Mouse (Mus musculus): ENCODE data around the gene Dgkg. TPM values are rescaled to one million over a fixed set of nuclear protein-coding genes. Genes with fewer than 3 reads are reported as not detected.
A peak's percentile ranks its signal among the peaks of the same experiment; 100 is the strongest.

Gene Dgkg
- polyA plus RNA-seq, 1 experiment from 2014 or later: 0.51 TPM

GRCm38 (mm10) chr16:22655223-22655622 lies 1.8 kb downstream of the Dgkg start:
- H3K9me3 ChIP-seq (ENCODE audit: control insufficient read depth, low read length): no peaks in the 10 kb centered on the region
- H3K27ac ChIP-seq (ENCODE audit: low read depth, low read length): no peak overlapping the region
- no peaks in the 10 kb centered on the region for H3K36me3 ChIP-seq (ENCODE audit: control insufficient read depth, insufficient read depth, low read length)
- no peak overlapping the region for H3K4me3 ChIP-seq (ENCODE audit: low read length)
- H3K9ac ChIP-seq (ENCODE audit: low read depth, low read length): no peak overlapping the region
- ATAC-seq (ENCODE audit: low FRiP score, low TSS enrichment): no peak
- no peak overlapping the region for H3K4me2 ChIP-seq (replicated peaks; ENCODE audit: low read depth, low read length)
- WGBS: 64% methylated on average over 5 of the region's 5 CpGs
- peaks cover 30% of the 10 kb centered on the region for H3K27me3 ChIP-seq (ENCODE audit: control insufficient read depth, insufficient read depth, low read length)
- H3K4me1 ChIP-seq (ENCODE audit: control insufficient read depth, insufficient read depth, low read length): no peaks in the 10 kb centered on the region

DNA sequence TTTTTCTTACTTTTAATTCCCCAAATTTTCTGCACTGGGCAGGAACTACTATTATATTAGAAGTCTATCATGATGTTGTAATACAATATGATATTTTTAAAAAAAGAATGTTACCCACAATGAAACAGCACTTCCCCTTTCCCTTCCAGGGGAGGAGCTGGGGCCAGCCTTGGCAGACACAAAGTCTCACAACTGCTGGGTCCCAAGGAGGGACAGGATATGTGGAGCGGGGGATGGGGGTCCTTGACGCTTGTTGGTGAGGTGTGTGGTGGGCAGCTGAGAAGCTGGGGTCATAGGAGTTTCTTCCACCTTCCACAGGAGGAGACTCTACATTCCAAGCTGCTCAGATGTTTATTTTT lies 2.6 kb downstream of the Dgkg start:
- peaks cover 30% of the 10 kb centered on the region for H3K27me3 ChIP-seq (ENCODE audit: control insufficient read depth, insufficient read depth, low read length)
- no peak overlapping the region for H3K4me2 ChIP-seq (replicated peaks; ENCODE audit: low read depth, low read length)
- ATAC-seq (ENCODE audit: low FRiP score, low TSS enrichment): no peak
- 48% methylated on average over 2 of the region's 2 CpGs for WGBS
- H3K9me3 ChIP-seq (ENCODE audit: control insufficient read depth, low read length): no peaks in the 10 kb centered on the region
- H3K4me3 ChIP-seq (ENCODE audit: low read length): no peak overlapping the region
- no peak overlapping the region for H3K27ac ChIP-seq (ENCODE audit: low read depth, low read length)
- H3K4me1 ChIP-seq (ENCODE audit: control insufficient read depth, insufficient read depth, low read length): no peaks in the 10 kb centered on the region
- H3K9ac ChIP-seq (ENCODE audit: low read depth, low read length): no peak overlapping the region
- no peaks in the 10 kb centered on the region for H3K36me3 ChIP-seq (ENCODE audit: control insufficient read depth, insufficient read depth, low read length)

DNA sequence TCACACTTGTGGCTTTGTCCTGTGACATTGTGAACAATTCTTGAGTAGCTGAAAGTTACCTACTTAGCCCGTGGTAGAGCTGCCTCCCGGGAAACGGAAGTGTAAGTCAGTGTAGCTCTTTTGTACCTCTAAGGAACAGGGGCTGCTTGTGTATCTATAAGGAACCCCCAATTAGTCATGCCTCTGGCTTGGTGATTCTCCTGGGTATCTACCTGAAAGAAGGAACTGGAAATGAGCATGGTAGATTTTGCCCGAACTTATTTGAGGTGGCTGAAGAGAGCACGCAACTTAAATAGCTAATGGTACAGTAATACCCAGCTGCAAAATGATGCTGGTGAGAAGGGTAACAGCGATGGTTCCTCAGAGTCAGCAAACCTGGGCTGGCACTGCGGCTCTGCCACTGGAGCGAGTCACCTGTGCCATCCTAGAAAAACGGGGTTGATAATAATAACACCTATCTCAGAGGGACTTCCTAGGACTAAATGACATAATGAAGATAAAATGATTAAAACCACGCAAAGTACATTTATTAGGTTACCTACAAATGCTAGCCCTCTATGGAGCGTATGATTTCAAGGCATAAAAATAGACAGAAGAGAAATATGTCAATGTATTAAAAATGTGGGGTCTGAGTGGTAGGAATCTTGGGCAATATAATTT lies 3.1 kb downstream of the Dgkg start:
- no peak for ATAC-seq (ENCODE audit: low FRiP score, low TSS enrichment)
- Histone ChIP-seq H3K4me3 (ENCODE audit: low read length) (no peak overlapping the region), H3K9me3 (ENCODE audit: control insufficient read depth, low read length) (no peaks in the 10 kb centered on the region), H3K27me3 (ENCODE audit: control insufficient read depth, insufficient read depth, low read length) (peaks cover 29% of the 10 kb centered on the region), H3K9ac (ENCODE audit: low read depth, low read length) (no peak overlapping the region), H3K27ac (ENCODE audit: low read depth, low read length) (no peak overlapping the region), H3K4me1 (ENCODE audit: control insufficient read depth, insufficient read depth, low read length) (no peaks in the 10 kb centered on the region), H3K36me3 (ENCODE audit: control insufficient read depth, insufficient read depth, low read length) (no peaks in the 10 kb centered on the region), H3K4me2 (replicated peaks; ENCODE audit: low read depth, low read length) (no peak overlapping the region)
- 90% methylated on average over 11 of the region's 11 CpGs for WGBS

- Histone ChIP-seq H3K4me3 (ENCODE audit: low read length) (no peak overlapping the region), H3K36me3 (ENCODE audit: control insufficient read depth, insufficient read depth, low read length) (no peaks in the 10 kb centered on the region), H3K27me3 (ENCODE audit: control insufficient read depth, insufficient read depth, low read length) (peaks cover 8% of the 10 kb centered on the region), H3K9ac (ENCODE audit: low read depth, low read length) (no peak overlapping the region), H3K4me2 (replicated peaks; ENCODE audit: low read depth, low read length) (no peak overlapping the region), H3K4me1 (ENCODE audit: control insufficient read depth, insufficient read depth, low read length) (no peaks in the 10 kb centered on the region), H3K27ac (ENCODE audit: low read depth, low read length) (no peak overlapping the region), H3K9me3 (ENCODE audit: control insufficient read depth, low read length) (no peaks in the 10 kb centered on the region)
- WGBS: 83% methylated on average over 3 of the region's 3 CpGs
- no peak for ATAC-seq (ENCODE audit: low FRiP score, low TSS enrichment)
Measured at GRCm38 (mm10) chr16:22651244-22651643, 5.8 kb downstream of the Dgkg start.

- 88% methylated on average over 1 of the region's 1 CpGs for WGBS
- Histone ChIP-seq H3K27ac (ENCODE audit: low read depth, low read length) (no peak overlapping the region), H3K36me3 (ENCODE audit: control insufficient read depth, insufficient read depth, low read length) (no peaks in the 10 kb centered on the region), H3K4me1 (ENCODE audit: control insufficient read depth, insufficient read depth, low read length) (no peaks in the 10 kb centered on the region), H3K9me3 (ENCODE audit: control insufficient read depth, low read length) (no peaks in the 10 kb centered on the region), H3K4me3 (ENCODE audit: low read length) (no peak overlapping the region), H3K9ac (ENCODE audit: low read depth, low read length) (no peak overlapping the region), H3K27me3 (ENCODE audit: control insufficient read depth, insufficient read depth, low read length) (no peaks in the 10 kb centered on the region), H3K4me2 (replicated peaks; ENCODE audit: low read depth, low read length) (no peak overlapping the region)
- ATAC-seq (ENCODE audit: low FRiP score, low TSS enrichment): no peak
Measured at GRCm38 (mm10) chr16:22645256-22645655, 11.8 kb downstream of the Dgkg start.

DNA sequence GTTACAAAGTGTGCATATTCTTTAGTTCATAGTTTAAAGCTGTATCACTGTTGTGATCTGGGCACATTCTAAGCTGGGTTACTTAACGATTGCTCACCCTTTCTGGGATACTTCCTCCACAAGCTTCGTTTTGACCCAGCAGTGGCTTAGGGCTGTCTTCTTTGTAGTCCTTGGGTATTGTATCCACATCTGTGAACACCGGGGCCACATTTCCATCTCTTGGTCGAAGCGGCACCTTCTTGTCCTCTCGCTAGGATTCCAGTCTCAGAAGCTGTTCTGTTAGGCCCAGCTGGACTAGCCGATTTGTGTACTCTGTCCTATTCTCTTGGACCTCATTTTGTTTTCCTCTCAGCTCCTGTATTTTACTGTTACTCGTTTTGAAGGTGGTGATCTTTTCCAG lies 13.6 kb downstream of the Dgkg start:
- H3K36me3 ChIP-seq (ENCODE audit: control insufficient read depth, insufficient read depth, low read length): no peaks in the 10 kb centered on the region
- H3K4me2 ChIP-seq (replicated peaks; ENCODE audit: low read depth, low read length): no peak overlapping the region
- no peaks in the 10 kb centered on the region for H3K27me3 ChIP-seq (ENCODE audit: control insufficient read depth, insufficient read depth, low read length)
- no peaks in the 10 kb centered on the region for H3K9me3 ChIP-seq (ENCODE audit: control insufficient read depth, low read length)
- 71% methylated on average over 8 of the region's 8 CpGs for WGBS
- no peak overlapping the region for H3K9ac ChIP-seq (ENCODE audit: low read depth, low read length)
- no peak for ATAC-seq (ENCODE audit: low FRiP score, low TSS enrichment)
- H3K27ac ChIP-seq (ENCODE audit: low read depth, low read length): no peak overlapping the region
- no peaks in the 10 kb centered on the region for H3K4me1 ChIP-seq (ENCODE audit: control insufficient read depth, insufficient read depth, low read length)
- H3K4me3 ChIP-seq (ENCODE audit: low read length): no peak overlapping the region

GRCm38 (mm10) chr16:22642953-22643352 lies 14.1 kb downstream of the Dgkg start:
- Histone ChIP-seq H3K27me3 (ENCODE audit: control insufficient read depth, insufficient read depth, low read length) (no peaks in the 10 kb centered on the region), H3K9ac (ENCODE audit: low read depth, low read length) (no peak overlapping the region), H3K9me3 (ENCODE audit: control insufficient read depth, low read length) (no peaks in the 10 kb centered on the region), H3K4me2 (replicated peaks; ENCODE audit: low read depth, low read length) (no peak overlapping the region), H3K4me1 (ENCODE audit: control insufficient read depth, insufficient read depth, low read length) (no peaks in the 10 kb centered on the region), H3K4me3 (ENCODE audit: low read length) (no peak overlapping the region), H3K36me3 (ENCODE audit: control insufficient read depth, insufficient read depth, low read length) (no peaks in the 10 kb centered on the region), H3K27ac (ENCODE audit: low read depth, low read length) (no peak overlapping the region)
- ATAC-seq (ENCODE audit: low FRiP score, low TSS enrichment): no peak
- 84% methylated on average over 6 of the region's 6 CpGs for WGBS

- ATAC-seq (ENCODE audit: low FRiP score, low TSS enrichment): no peak
- no peaks in the 10 kb centered on the region for H3K27me3 ChIP-seq (ENCODE audit: control insufficient read depth, insufficient read depth, low read length)
Measured at GRCm38 (mm10) chr16:22642054-22642453, 15.0 kb downstream of the Dgkg start.

GRCm38 (mm10) chr16:22641588-22641987 lies 15.4 kb downstream of the Dgkg start:
- 10% methylated on average over 9 of the region's 9 CpGs for WGBS
- Histone ChIP-seq H3K9me3 (ENCODE audit: control insufficient read depth, low read length) (no peaks in the 10 kb centered on the region), H3K4me3 (ENCODE audit: low read length) (no peak overlapping the region), H3K27ac (ENCODE audit: low read depth, low read length) (no peak overlapping the region), H3K4me1 (ENCODE audit: control insufficient read depth, insufficient read depth, low read length) (no peaks in the 10 kb centered on the region), H3K9ac (ENCODE audit: low read depth, low read length) (no peak overlapping the region), H3K36me3 (ENCODE audit: control insufficient read depth, insufficient read depth, low read length) (no peaks in the 10 kb centered on the region), H3K4me2 (replicated peaks; ENCODE audit: low read depth, low read length) (no peak overlapping the region), H3K27me3 (ENCODE audit: control insufficient read depth, insufficient read depth, low read length) (no peaks in the 10 kb centered on the region)
- ATAC-seq (ENCODE audit: low FRiP score, low TSS enrichment): peak; percentile 79; the same call in 1 of the 2 replicates

More at GRCm38 (mm10) chr16:22642054-22642453, 15.0 kb downstream of the Dgkg start:
- Histone ChIP-seq H3K9ac (ENCODE audit: low read depth, low read length) (no peak overlapping the region), H3K27ac (ENCODE audit: low read depth, low read length) (no peak overlapping the region), H3K4me2 (replicated peaks; ENCODE audit: low read depth, low read length) (no peak overlapping the region), H3K36me3 (ENCODE audit: control insufficient read depth, insufficient read depth, low read length) (no peaks in the 10 kb centered on the region), H3K4me1 (ENCODE audit: control insufficient read depth, insufficient read depth, low read length) (no peaks in the 10 kb centered on the region), H3K9me3 (ENCODE audit: control insufficient read depth, low read length) (no peaks in the 10 kb centered on the region), H3K4me3 (ENCODE audit: low read length) (no peak overlapping the region)
- WGBS: 79% methylated on average over 4 of the region's 4 CpGs

Data from kidney, embryonic 14.5 days (tissue).